Mouse (Mus musculus): ENCODE measurements around the gene Hemk1.

GRCm38 (mm10) chr9:107301554-107302331 lies 36.4 kb downstream of the Hemk1 start:
- TF ChIP-seq E2F4 (IDR thresholded peaks at IDR 0.05; ENCODE audit: insufficient read depth) (no peak), MAX (IDR thresholded peaks at IDR 0.05; ENCODE audit: low read depth) (no peak), POLR2A (IDR thresholded peaks at IDR 0.05; ENCODE audit: insufficient read length, low read depth) (no peak)
